Mouse (Mus musculus): ENCODE measurements around the gene Usp53.

The Usp53 gene

DNA sequence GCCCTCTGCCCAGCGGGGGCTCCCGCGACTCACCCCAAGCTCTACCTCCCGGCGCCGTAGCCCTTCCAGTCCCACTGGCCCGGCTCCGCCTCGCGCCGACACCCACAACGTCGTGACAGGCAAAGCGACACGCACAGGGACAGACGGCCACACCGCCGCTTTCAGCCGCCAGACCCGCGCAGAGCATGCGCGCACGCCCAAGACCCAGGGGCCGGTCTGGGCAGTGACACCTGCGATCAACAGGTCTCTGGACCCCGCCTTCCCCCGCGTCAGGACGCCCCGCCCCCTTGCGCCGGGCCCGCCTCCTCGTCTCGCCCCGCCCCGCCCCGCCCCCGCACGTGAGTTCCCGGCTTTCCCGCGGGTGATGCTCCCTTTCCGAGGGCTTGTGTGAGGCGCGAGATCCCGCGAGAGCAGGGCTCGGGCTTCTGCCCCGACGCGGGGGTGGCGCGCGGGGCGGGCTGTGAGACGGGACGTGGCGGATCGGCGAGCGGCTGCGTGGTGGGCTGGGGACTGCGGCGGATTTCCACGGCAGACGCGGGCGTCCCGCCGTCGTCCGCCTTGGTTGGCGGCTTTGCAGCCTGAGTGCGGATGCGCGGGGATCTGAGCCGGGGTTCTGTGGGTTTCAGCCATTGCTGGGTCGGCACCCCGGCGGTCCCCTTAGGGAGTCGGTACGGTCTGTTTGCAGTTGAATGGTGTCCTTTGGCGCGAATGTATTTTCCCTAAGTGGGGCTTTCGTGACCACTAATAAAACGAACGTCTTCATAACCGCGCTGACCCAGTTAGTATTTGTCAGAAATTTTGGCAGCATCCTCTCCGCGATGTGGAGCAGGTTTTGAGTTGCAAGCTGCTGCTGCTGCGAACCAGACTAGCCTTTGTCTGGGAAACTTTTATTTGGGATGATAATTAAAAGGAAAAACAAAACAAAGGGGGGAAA, at the start of gene Usp53:
TSS of gene Usp53 (minus strand) at position 262 of the 934 bp plus-strand sequence.
- peak; percentile 95 for DNase-seq (ENCODE audit: low read depth, low spot score)

DNA sequence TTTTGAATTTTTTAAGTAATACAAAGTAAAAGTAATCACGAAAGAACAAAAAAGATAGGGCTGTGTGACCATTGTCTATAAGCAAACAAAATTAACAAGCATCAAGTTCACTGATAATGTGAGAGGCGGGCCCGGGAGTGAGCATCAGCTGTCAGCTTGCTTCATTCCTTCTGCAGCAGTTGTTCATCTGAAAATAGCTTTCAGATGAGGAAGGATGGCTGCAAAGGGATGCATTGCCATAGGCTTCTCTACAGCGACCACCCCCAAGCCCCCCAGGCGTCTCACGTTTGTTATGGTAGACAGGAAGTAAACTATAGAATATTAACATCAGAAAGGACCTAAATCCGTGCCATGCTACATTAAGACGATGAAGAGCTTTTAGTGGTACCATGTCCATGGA, 49.5 kb upstream of the Usp53 start:
- no peak for DNase-seq (ENCODE audit: low read depth, low spot score)

DNA sequence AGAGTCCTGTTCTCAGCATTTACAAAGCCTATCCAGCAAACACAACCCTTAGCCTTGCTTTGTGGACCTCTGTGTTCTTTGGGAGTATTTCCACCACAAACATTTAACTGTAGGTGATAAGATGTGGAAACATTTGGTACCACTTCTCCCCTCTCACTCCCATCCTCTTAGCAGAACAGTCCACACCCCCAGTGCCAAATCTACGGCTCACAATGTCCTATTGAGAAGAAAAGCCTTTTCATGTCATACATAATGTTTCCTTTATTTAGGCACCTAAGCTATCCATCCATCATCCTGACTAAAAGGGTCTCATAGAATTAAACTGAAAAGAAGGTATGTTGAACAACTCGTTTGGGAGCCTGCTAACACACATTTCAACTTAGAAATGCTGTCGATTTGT, 41.3 kb upstream of the Usp53 start:
- no peak for DNase-seq (ENCODE audit: low read depth, low spot score)

DNA sequence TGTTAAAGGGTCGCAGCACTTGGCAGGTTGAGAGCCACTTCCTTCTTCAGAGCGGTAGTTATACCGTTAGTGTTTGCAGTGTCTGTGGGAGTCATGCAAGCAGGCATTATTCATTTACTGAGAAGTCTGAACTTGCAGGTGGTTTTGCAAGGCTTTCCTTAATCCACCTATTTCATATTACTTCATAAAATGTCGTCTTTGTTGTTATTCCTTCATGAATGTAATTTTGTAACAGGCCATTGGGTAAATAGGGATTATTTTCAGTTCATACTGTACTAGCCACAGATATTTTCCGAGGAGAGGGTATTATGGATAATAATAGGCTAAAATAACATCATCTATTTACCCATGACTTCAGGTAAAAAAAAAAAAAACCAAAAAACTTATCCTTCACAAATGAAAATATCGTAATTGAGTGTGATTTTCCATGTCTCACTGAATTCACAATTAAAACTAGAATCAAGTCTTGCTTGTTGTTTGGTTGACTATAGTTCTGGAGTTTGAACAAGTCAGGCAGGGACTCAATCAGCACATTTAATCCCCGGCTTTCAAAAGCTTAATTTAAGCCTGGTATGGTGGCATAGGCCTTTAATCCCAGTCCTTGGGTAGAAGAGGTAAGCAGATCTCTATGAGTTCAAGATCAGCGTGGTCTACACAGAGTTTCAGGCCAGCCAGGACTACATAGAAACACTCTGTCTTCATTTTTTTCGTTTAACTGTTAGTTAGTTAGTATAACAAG, 40.4 kb upstream of the Usp53 start:
- DNase-seq (ENCODE audit: low read depth, low spot score): no peak

DNA sequence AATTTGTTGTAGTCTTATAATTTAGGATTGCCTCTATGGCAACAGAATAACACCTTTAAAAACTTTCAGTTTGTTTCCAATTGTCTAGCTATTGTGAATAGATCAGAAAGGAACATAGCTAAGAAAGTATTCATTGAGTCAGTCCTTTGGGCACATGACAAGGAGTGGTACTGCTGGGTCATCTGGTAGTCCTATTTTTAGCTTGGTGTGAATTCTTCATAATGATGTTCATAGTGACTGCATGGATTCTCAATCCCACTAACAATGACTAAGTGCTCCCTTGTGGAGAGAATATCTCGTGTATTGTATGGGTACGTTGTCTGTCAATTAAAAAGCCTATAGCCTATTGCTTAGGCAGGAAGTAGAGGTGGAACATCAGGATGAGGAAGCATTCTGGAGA, 34.5 kb upstream of the Usp53 start:
- DNase-seq (ENCODE audit: low read depth, low spot score): no peak

DNA sequence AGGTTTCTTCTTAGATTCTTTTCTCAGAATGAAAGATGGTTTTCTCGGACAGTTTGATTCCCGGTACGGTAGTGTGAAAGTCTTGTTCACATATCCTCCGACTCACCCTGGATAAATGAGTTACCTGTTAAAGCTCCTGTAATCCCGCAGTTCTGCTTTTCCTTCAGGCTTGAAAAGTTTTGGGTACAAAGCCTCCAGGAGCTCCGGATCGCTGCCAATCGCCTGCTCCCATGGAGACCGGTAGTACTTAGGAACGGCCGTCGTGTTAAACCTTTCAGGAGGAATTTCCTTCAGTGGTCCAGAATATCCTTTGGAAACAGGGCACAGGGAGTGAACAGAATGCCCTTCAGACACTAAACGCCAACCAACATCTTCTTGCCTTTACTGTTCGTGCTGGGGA, 29.2 kb upstream of the Usp53 start:
- peak; percentile 12 for DNase-seq (ENCODE audit: low read depth, low spot score)

DNA sequence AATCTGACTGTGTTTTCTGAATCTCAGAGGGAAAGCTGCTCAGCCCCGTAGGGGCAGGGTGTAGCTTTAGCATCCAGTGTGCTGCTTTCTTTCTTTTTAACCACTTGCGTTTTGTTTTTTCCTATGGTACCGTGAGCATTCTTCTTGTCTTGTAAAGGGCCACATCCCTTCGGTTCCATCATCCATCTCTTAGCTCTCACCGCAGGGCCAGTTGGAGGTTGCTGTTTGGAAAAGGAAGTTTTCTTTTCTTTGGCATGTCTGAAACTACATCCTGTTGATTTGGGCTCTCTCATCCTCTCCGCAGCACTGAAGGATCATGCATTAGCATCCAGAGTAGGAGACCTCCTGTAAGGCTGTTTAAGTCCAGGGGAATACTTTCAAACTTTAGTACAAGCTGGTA, 25.1 kb upstream of the Usp53 start:
- DNase-seq (ENCODE audit: low read depth, low spot score): no peak

DNA sequence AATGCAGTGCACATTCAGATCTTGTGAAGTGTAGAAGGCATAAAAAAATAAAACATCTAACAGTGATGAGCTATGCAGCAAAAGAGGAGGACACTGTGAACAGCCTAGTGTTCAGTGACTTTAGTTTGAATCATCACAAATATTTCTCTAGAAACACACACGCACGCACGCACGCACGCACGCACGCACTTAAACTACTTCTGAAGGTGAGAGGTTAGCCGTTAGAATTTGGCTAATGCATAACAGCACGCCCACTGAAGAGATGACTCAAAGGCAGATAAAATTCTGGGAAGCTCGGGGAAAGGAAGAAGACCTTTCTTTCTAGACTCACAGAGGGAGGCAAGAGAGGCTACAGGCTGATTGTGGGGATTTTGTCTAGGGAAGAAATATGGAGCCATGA, 23.1 kb upstream of the Usp53 start:
- no peak for DNase-seq (ENCODE audit: low read depth, low spot score)

DNA sequence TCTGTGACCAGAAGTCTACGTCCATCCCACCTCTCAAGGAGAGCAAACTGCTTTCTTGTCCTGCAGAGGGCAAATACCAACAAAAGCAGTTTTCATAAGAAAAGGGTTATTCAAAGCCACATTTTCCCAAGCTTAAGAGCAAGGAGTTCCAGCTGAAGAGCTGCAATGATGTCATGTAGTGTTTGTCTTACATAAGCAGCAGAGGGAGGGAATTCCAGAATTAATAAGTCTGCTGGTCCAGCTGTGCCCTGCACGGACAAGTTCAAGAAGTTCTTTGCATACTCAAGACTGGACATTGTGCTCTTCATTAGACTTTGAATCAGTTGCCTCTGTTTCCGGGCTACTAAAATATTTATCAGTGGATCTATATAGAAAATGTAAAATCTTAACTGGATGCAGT, 16.7 kb upstream of the Usp53 start:
- DNase-seq (ENCODE audit: low read depth, low spot score): no peak

DNA sequence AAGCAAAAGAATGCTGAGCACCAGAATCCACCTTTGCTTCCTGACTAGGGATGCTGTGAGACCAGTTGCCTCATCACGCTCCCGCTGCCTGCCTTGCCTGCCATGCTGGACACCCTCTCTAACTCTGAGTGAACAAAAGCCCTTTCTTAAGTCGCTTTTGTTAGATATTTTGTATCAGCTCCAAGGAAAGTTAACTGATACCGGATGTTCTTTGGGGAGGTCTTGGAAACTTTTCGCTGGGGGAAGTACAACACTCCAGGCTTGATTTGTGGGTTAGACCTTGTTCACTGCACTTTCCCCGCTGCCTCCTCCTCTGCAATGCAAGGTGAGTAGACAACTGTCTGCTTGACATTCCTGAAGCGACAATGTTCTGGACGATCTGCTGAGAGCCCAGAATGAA, 14.2 kb upstream of the Usp53 start:
- peak; percentile 11 for DNase-seq (ENCODE audit: low read depth, low spot score)

DNA sequence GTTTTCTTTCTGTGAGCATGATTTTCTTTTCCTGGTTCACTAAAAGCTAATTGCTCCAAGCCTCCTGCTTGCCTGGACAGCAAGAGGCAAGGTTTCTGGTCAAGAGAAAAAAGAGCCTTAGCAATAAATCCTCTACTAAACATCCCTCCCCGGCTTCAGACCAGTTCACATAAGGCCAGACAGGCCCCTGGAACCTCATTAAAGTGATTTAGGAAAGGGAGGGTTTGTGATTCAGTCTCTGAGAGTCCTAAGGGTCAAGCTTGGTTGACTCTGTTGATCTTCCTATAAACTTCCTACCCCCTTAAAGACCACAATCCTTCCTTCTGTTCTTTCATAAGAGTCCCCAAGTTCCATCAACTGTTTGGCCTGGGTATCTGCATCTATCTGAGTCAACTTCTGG, 12.7 kb upstream of the Usp53 start:
- no peak for DNase-seq (ENCODE audit: low read depth, low spot score)

DNA sequence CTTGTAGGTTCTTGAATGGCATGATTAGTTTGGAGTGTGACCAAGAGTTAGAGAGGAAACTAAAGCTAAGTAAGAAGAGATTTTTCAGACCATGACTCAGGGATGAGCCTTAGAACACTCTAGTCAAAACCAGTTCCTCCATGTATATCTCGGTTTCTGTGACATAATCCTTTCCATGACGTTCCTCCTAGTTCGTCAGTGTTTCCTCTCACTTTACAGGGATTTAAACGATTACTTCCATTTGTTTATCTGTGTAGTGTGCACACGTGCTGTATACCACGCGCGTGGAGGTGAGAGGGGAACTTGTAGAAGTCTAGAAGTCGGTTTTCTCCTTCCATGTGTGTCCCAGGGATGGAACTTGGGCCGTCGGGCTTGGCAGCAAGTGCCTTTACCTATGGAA, 2.6 kb upstream of the Usp53 start:
- no peak for DNase-seq (ENCODE audit: low read depth, low spot score)

DNA sequence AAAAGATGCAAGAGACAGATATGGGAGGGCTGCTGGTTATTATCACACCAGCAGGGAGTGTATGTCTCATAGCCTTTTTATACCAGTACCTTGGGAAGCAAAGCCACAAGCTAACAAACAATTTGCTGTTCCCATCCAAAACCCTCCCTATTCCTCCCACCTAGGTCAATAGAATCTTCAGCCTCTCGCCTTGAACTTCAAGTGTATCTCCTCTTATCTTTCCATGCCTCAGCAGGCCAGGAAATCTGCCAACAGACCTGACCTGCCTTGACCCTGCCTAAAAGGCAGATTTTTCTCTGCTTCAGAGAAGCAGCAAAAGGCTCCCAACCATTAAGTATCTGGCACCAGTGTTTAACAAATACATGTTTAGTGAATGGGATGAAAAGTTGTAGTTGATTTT, 2.1 kb upstream of the Usp53 start:
- no peak for DNase-seq (ENCODE audit: low read depth, low spot score)

DNA sequence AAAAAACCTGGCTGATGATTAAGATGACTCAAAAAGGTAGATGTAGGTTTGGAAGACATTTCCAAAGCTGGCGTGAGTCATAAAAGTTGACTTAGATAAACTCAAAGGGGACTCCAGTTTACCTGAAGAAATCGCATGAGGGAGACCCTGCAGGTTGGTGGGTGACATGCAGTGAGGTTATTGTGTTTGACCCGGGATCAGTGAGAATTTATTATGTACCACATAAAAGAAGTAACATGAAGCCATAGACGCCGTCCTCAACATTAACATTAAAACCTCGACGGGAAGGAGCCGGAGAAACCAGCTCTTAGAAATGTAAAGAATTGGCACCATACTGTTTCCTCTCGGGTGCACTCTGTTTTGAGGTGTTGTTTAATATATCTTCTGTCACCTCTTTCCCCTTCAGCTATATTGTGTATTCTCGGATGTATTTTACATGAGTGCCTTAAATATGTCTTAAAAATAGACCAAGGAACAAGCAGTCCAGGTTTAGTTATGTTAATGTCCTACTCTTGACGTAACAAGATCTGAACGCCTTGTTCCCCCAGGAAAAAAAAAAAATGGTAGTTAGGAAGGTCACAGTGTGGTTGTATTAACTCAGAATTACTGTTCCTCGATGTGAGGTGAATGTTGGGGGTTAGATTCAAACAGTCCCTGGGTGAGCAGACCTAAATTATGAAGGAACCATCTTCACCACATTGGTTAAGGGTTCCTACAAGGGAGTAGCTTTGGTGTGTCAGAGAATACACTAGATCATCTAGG, 1.1 kb upstream of the Usp53 start:
- peak; percentile 58 for DNase-seq (ENCODE audit: low read depth, low spot score)

DNA sequence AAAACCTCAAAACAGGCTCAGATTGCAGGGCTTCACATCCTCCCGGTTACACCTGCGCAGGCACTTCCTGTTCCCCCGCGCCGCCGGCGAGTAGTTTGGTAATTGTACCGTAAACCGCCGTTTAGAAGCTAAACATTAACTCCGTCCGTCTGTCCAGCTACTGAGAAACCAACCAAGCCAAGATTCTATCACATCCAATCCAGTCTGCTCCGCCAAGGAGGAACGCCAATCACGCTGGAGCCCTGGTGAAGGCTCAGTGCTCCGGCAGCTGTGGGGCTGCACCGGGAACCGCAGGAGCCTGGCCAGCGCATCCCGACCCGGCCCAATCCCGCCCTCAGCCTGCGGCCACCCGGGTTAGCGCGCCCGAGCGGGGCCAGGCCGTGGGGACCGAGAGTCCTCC, 461 bp downstream of the Usp53 start:
- DNase-seq (ENCODE audit: low read depth, low spot score): peak; percentile 87

DNA sequence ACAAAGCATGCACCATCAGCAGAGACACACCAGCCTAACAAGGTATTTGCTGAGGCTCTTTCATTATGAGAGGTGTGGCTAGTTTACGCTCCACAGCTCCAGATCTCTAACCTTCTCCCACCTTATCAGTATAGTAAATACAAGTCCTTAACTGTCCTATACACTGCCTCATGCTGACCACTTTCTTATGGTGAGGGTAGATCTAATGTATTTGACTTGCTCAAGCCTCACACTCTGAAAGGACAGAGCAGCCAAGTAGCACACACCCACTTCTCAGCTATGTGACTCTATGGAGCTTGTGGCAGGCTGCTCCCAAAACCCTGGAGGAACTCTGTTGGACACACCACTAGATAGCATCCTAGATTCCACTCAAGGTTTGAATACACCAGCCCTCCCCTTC, 8.3 kb downstream of the Usp53 start:
- no peak for DNase-seq (ENCODE audit: low read depth, low spot score)

DNA sequence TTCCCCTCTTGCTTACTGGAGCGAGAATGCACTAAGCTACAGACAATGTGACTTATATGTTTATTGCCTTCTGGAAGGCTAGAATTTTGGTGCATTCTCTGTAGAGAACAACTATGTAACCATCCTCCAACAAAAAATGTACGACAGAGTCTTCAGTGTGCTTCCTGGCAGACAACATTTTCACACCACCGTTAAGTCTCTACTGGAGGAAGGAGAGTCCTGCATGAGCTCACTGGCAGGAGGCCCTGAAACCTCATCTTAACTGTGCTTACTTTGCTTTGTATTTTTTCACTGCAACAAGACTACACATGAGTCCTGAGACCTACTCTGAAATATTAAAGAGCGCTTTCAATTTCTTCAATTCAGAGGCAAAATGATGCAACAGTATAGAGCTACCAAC, 8.9 kb downstream of the Usp53 start:
- no peak for DNase-seq (ENCODE audit: low read depth, low spot score)

DNA sequence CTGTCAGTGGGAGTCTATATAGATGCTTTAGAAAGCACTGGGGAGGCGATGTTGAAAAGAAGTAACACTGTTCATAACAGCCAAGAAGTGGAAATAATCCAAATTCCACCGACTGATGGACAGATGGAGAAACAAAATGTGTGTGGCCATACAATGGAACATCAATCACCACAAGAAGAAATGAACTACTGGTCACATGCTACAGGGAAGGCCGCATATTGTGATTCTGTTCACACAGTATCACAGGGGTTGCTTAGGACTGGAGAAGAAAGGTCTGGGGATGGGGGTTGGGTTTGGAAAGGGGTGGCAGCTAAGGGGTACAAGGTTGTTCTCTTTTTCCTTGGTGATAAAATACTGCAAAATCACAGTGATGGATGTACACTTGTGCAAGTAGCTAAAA, 9.5 kb downstream of the Usp53 start:
- no peak for DNase-seq (ENCODE audit: low read depth, low spot score)

DNA sequence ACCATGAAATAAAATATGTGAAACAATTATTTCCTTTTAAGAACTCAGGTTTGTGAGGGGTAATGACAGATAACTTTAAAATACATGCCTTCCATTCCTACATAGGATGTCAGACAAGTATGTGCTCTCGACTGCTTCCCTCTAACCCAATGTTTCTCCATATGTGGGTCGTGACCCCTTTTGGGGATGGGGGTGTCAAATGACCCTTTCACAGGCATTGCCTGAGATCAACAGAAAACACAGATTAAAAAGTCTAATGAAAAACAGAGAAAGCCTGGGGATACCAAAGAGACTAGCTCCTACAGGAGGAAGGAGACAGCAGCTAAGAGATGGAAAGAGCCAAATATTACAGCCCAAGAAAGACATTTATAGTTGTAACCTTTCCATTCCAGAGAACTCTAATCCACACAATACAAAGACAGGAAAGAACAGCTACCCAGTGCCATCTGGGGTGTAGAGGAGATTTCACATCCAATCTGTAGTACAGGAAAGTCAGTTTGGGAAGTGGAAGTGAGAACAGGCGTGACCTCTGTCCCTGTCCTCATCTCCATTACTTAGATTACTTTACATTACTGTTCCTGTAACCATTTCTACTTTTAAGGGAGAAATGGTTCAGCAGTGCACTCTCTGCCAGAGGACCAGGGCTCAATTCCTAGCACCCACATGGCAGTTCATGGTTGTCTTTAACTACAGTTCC, 12.0 kb downstream of the Usp53 start:
- no peak for DNase-seq (ENCODE audit: low read depth, low spot score)

DNA sequence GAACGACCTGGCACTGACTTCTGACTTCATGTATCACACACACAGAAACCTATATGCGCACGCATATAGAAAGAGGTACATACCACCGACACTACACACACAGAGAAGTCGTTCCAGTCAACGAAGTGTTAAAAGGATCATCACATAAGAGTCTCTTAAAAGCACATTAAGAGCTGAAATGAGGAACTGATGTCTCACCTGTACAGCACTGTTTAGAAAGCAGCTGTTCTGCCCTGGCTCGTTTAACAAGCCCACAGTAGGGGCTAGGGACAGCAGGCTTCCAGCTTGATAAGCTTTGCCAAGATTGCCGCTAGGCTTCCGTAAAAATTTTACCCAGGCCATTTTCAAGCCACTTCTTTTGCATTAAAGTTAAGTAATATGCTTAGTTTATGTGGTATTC, 15.9 kb downstream of the Usp53 start:
- DNase-seq (ENCODE audit: low read depth, low spot score): no peak

DNA sequence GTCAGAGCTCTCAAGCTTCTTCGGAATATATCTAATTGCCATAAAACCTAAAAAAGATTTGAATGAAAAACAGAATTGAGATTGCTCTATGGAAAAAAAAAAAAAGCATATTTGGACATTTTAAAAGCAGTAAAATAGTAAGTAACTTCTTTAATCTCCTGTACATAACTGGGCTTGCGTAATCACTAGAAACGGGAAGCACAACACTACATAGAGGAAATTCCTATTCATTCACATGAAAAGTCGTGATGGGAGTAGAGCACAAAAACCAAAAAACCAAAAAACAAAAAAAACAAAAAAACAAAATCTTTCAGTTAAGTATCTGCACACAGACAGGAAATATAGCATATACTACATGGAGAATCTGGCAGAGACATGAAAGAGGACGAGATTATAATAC, 20.0 kb downstream of the Usp53 start:
- no peak for DNase-seq (ENCODE audit: low read depth, low spot score)

DNA sequence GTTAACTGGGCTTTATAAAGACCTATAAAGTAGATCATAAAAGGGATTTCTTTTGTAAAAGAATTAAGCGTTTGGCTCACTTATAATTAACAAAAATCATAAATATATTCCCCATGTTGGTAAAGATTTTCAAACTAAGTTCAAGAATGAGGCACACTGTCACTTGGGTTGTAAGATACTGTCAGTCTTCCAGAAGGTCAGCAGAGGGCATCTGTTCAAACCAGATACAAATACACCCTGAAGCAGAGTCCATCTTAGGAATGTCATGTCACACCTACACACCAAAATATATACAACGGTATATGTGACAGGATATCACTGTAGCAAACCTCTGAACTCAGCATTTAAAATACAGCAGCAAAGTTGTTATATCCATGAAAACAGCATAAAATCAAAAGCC, 34.2 kb downstream of the Usp53 start:
- DNase-seq (ENCODE audit: low read depth, low spot score): no peak

Data from R1 (cell line).